Mouse (Mus musculus) E14TG2a.4 (cell line): ENCODE measurements at regions not wholly inside any gene's neighbourhood (a gene's known extent, or its start where the extent isn't known, plus 50 kb on each side); places are given as distances from the start of the nearest gene placed in this dataset.

Experiments
- CTCF ChIP-seq: conservative IDR thresholded peaks from 2 replicates; pipeline ENCODE4 v1.5.1; 2014; ENCODE audit warnings: low read length
- NANOG ChIP-seq: IDR thresholded peaks from 2 replicates; pipeline ENCODE4 v1.6.1; 2014; ENCODE audit warnings: borderline replicate concordance, low read length, mixed read lengths
- POU5F1 ChIP-seq: IDR thresholded peaks from 2 replicates; pipeline ENCODE4 v1.6.1; 2014; ENCODE audit warnings: low read length, borderline replicate concordance

DNA sequence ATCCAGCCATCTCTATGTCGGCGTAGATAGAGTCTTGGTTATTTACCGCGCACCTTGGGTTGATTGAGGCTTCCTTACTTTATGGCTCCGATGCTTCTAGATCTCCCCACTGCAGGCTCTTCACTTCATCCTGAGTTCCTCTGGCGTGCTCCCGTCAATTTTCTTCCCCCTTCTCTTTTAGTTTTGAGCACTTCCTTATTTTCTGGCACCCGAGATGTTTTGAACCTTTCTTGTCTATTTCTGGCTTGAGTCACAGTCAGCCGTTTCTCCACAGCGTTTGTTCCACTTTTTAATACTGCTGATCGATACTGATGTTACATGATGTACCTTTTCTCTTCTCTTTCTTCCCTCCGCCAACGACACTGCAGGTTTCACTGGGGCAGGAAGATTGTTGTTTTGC, 106.0 kb upstream of the Teddm2 start:
- TF ChIP-seq CTCF (no peak), NANOG (no peak), POU5F1 (no peak)
